Mouse (Mus musculus) testis, adult 2 months (tissue): ENCODE measurements around the gene Stard13. TPM values are rescaled to one million over a fixed set of nuclear protein-coding genes. Genes with fewer than 3 reads are reported as not detected.

Source experiments
- H3K27ac ChIP-seq: fragments of 200-500 bp; 2 replicates; pipeline ENCODE4 v1.5.1; 2012; ENCODE audit warnings: low read depth, low read length; ENCODE audit not compliant: control insufficient read depth, insufficient read depth
- H3K27me3 ChIP-seq: fragments of 200-500 bp; 2 replicates; pipeline ENCODE4 v1.6.1; 2012; ENCODE audit warnings: mild to moderate bottlenecking, low read length, moderate library complexity; ENCODE audit not compliant: control insufficient read depth, insufficient read depth
- H3K36me3 ChIP-seq: fragments of 200-500 bp; 2 replicates; pipeline ENCODE4 v1.6.1; 2012; ENCODE audit warnings: mild to moderate bottlenecking, low read length; ENCODE audit not compliant: control insufficient read depth, insufficient read depth
- H3K4me1 ChIP-seq: fragments of 200-500 bp; 2 replicates; pipeline ENCODE4 v1.6.1; 2012; ENCODE audit warnings: low read length; ENCODE audit not compliant: control insufficient read depth, insufficient read depth
- H3K4me3 ChIP-seq: fragments of 200-500 bp; 2 replicates; pipeline ENCODE4 v1.5.1; 2012; ENCODE audit warnings: low read depth, mild to moderate bottlenecking, low read length, moderate library complexity, mixed read lengths; ENCODE audit not compliant: control insufficient read depth
- CTCF ChIP-seq: fragments of 200-500 bp; IDR thresholded peaks from 2 replicates; pipeline ENCODE4 v1.5.1; 2012; ENCODE audit warnings: low read depth, mild to moderate bottlenecking, inconsistent platforms, low read length, moderate library complexity; ENCODE audit not compliant: control insufficient read depth, insufficient read depth, insufficient replicate concordance
- POLR2A ChIP-seq: fragments of 200-500 bp; IDR thresholded peaks from 2 replicates; pipeline ENCODE4 v1.6.1; 2012; ENCODE audit warnings: low read depth, mild to moderate bottlenecking, inconsistent platforms, low read length, moderate library complexity; ENCODE audit not compliant: control insufficient read depth
- polyA plus RNA-seq: library from polyadenylated mRNA; depleted of rRNA; stranded (reverse); fragments of >200 nt; gene quantifications from 2 replicates; pipeline ENCODE4 v1.2.3, GENCODE M21; 2012

The Stard13 gene
- polyA plus RNA-seq, 1 experiment, result 3.3 TPM

DNA sequence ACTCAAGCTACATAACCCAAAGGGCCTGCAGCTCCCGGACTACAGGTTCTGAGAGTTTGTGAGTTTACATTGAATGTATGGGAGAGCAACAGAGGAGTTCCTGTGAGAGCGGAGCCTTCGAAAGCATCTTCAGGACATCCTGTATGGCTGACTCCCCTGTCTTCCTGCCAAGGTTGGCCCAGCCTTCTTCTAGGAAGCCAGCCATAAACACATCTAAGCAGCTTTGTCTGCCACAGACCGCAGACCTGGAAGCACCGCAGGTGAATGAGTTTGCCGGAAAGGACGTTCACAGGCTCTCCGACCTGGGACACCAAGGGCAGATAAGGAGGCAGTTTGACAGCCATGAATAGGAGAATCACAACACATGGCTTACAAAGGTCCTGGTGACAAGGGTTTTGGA, 52.3 kb downstream of the Stard13 start:
- Histone ChIP-seq H3K27ac (no peak overlapping the region), H3K4me3 (no peak overlapping the region), H3K36me3 (no peaks in the 10 kb centered on the region), H3K27me3 (no peaks in the 10 kb centered on the region), H3K4me1 (no peaks in the 10 kb centered on the region)
- TF ChIP-seq POLR2A (no peak), CTCF (no peak)

DNA sequence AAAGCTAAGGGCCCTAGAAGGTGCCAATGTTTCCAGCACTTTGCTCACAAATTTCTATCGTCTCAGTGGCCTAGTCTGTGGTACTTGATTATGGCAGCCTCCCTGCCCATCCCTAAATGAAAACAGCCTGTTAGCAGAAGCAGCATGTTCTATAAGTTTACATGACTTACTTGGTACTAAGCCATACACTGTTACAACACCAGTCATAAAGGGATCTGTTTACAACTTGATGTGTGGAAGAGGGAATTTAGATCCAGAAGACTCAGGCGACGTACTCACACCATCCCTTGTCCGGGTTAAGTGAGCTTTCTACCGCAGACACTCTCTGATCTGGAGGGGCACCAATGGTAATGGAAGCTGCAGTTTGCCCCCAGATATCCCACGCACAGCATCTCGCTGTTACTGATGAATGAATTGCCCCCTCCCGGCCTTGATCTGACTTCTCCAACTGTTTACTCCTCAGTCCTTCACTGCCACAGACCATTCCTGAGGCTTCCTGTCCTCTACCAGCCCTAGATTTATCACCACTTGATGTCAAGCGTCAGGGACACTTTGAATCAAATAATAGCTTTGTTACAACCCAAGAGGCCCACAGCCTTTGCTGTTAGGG, 53.4 kb downstream of the Stard13 start:
- Histone ChIP-seq H3K27ac (no peak overlapping the region), H3K36me3 (no peaks in the 10 kb centered on the region), H3K27me3 (no peaks in the 10 kb centered on the region), H3K4me3 (no peak overlapping the region), H3K4me1 (no peaks in the 10 kb centered on the region)
- TF ChIP-seq CTCF (no peak), POLR2A (no peak)

DNA sequence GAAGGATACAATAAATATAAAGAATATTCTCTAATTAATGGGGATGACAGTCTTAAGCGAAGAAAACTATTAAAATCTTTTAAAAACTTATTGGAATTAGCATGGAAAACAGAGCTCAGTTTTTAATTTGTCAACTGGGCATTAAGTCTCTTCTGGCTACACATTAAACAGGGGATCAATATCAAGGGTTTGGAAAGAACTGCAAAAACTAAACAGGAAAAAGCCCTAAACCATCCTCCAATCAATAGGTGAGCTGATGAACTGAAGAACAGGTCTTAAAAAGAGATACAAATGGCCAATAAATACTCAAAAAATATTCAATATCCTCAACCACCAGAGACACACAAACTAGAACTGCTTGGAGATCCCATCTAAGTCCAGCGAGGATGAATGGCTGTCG, 56.5 kb downstream of the Stard13 start:
- H3K4me3 ChIP-seq, result no peak overlapping the region
- no peak overlapping the region for H3K27ac ChIP-seq
- H3K4me1 ChIP-seq, result no peaks in the 10 kb centered on the region
- TF ChIP-seq POLR2A, result no peak
- no peak for TF ChIP-seq CTCF
- no peaks in the 10 kb centered on the region for H3K36me3 ChIP-seq
- H3K27me3 ChIP-seq, result no peaks in the 10 kb centered on the region

DNA sequence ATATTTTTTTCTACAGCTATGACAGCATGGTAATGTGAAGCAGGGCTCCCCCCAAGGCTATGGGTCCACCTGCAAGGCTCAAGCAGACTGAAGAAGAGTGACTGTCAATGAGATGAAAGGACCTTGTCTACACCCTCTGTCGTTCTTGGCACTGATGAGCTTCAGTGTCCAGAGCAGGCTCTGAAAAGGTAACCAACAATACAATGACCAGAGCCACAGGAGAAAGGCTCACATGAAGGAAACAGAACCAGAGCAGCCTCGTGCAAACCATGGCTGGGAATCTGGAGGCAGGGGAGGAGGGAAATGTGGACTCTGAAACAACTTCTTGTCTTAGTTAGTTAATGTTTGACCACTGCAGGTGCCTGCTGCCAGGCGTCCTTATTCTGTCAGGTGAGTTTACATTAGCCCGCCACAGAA, 57.7 kb downstream of the Stard13 start:
- H3K4me1 ChIP-seq, result no peaks in the 10 kb centered on the region
- no peaks in the 10 kb centered on the region for H3K27me3 ChIP-seq
- no peaks in the 10 kb centered on the region for H3K36me3 ChIP-seq
- no peak overlapping the region for H3K27ac ChIP-seq
- no peak overlapping the region for H3K4me3 ChIP-seq
- TF ChIP-seq POLR2A, result no peak
- no peak for TF ChIP-seq CTCF

DNA sequence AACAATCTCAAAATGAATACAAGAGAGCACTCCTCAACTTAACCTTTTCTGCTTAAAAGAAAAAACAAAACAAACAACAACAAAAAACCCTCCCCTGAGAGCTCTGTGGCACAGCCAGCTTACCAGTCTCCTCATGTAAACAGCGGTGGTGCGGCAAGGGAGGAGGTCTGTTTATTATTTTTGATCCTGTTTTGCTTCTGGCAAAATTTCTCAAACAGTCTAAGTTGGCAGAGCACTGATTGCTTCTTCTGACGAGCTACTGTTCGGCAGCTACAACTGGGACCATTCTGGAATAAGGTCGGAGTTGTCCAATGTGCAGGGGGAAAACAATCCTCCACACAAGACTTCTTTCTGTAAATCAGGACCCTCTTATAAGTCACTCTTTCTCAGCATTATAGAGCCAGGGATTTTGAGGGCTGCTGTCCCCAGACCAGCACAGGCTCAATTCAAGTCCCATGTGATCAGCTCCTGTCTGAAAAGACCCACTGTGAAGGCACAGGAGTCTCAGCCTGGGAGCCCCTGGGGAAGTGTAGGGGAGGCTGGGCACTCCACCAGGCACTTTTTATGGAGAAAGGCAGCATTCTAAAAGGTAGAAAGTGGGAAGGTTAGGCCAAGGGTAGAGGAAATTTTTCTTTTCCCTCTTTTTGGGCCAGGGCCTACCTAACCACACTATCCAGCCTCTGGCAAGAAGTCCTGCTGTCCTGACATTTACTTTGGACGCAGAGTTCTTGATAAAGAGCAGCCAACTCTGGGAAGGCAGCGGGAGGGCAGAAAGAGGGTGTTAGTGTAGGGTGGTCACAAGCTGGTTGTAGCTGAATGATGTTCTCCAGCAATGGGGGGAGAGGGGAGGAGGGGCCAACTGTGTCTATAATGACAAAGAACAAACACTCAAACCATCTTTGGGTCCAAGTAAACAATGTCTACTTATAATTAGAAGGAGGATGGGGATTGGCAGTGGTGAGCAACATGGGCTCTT, 58.9 kb downstream of the Stard13 start:
- no peak overlapping the region for H3K4me3 ChIP-seq
- no peaks in the 10 kb centered on the region for H3K27me3 ChIP-seq
- H3K4me1 ChIP-seq, result no peaks in the 10 kb centered on the region
- no peak overlapping the region for H3K27ac ChIP-seq
- no peak for TF ChIP-seq CTCF
- TF ChIP-seq POLR2A, result no peak
- no peaks in the 10 kb centered on the region for H3K36me3 ChIP-seq

- no peak for TF ChIP-seq POLR2A
- Histone ChIP-seq H3K27ac (no peak overlapping the region), H3K27me3 (no peaks in the 10 kb centered on the region), H3K4me1 (no peaks in the 10 kb centered on the region), H3K36me3 (no peaks in the 10 kb centered on the region), H3K4me3 (no peak overlapping the region)
Measured at GRCm38 (mm10) chr5:151173774-151174173, 59.9 kb downstream of the Stard13 start.

DNA sequence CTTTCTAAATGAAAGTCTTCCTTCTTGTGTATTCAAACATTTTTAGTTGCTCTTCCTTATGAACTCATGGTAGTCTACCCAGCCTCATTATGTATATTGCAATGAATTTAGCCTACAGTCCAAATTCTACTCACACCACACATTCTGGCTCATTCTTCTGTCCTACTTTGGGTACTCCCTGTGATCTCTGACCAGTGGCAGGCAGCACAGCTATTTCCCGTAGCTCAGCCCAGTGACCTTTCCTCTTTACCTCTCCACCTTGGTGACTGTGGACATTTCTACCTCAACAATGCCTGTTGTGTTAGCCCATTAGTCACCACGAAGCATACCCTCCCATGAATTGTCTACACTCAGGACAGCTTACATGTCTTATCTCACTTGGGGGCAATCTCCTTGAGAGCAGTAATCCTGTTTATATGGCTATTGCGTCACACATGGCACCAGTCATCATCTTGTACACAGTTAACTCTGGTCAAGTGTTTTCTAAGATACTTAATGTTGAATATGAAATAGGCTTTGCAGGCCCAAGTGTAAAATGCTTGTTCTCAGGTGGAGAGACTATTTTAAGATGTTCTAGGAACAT, 63.4 kb downstream of the Stard13 start:
- Histone ChIP-seq H3K4me3 (no peak overlapping the region), H3K27me3 (no peaks in the 10 kb centered on the region), H3K4me1 (no peaks in the 10 kb centered on the region), H3K27ac (no peak overlapping the region), H3K36me3 (no peaks in the 10 kb centered on the region)
- TF ChIP-seq POLR2A (no peak), CTCF (no peak)
